Mouse (Mus musculus) lung, embryonic 14.5 days (tissue): ENCODE measurements around the gene 1700025G04Rik. TPM values are rescaled to one million over a fixed set of nuclear protein-coding genes. Genes with fewer than 3 reads are reported as not detected.
A peak's percentile ranks its signal among the peaks of the same experiment; 100 is the strongest.

Source experiments
- ATAC-seq: fragments of 200-750 bp; cut with Nextera tagmentation; 2 replicates; pipeline ENCODE4 v1.8.0; 2017; ENCODE audit warnings: mild to moderate bottlenecking, moderate TSS enrichment, moderate library complexity; ENCODE audit not compliant: insufficient read depth
- DNase-seq: peaks from one replicate; pipeline ENCODE4 v3.0.0-alpha.2; 2015
- H3K27ac ChIP-seq: fragments of 300-500 bp; sonication (generic); 2 replicates; pipeline ENCODE4 v1.5.1; 2014; ENCODE audit warnings: low read depth, mild to moderate bottlenecking, moderate library complexity
- H3K27me3 ChIP-seq: fragments of 300-500 bp; sonication (generic); 2 replicates; pipeline ENCODE4 v1.6.1; 2014; ENCODE audit warnings: low read length, control low read depth; ENCODE audit not compliant: insufficient read depth
- H3K36me3 ChIP-seq: fragments of 300-500 bp; sonication (generic); 2 replicates; pipeline ENCODE4 v1.6.1; 2014; ENCODE audit warnings: control low read depth; ENCODE audit not compliant: insufficient read depth
- H3K4me1 ChIP-seq: fragments of 300-500 bp; sonication (generic); 2 replicates; pipeline ENCODE4 v1.6.1; 2014; ENCODE audit warnings: antibody characterized with exemption, control low read depth; ENCODE audit not compliant: insufficient read depth
- H3K4me2 ChIP-seq: fragments of 300-500 bp; sonication (generic); 2 replicates; pipeline ENCODE4 v1.6.1; 2014; ENCODE audit warnings: mild to moderate bottlenecking
- H3K4me3 ChIP-seq: fragments of 300-500 bp; sonication (generic); 2 replicates; pipeline ENCODE4 v1.5.1; 2014; ENCODE audit warnings: low read depth, low read length
- H3K9ac ChIP-seq: fragments of 300-500 bp; sonication (generic); 2 replicates; pipeline ENCODE4 v1.6.1; 2014
- H3K9me3 ChIP-seq: fragments of 300-500 bp; sonication (generic); 2 replicates; pipeline ENCODE4 v1.6.1; 2016; ENCODE audit warnings: low read depth, low read length, control low read depth
- CTCF ChIP-seq: IDR thresholded peaks from 2 replicates; pipeline ENCODE4 v1.5.1; 2016; ENCODE audit warnings: antibody characterized with exemption, low read depth
- WGBS: fragments of 180-500 bp; shearing (Covaris S2); extraction: QIAGEN DNeasy Blood & Tissue Kit; methylation state at CpG from one replicate; pipeline ENCODE4 v1.1.7; 2014; 5-methylcytosine and 5-hydroxymethylcytosine counted together
- polyA plus RNA-seq: library from polyadenylated mRNA; unstranded; fragments of >200 nt; fragmentation: Nextera tagmentation; extraction: Ambion mirVana; gene quantifications from 2 replicates; pipeline ENCODE4 v1.2.1, GENCODE M21; 2014

Gene 1700025G04Rik
- polyA plus RNA-seq, 1 experiment from 2014 or later = 27.4 TPM

DNA sequence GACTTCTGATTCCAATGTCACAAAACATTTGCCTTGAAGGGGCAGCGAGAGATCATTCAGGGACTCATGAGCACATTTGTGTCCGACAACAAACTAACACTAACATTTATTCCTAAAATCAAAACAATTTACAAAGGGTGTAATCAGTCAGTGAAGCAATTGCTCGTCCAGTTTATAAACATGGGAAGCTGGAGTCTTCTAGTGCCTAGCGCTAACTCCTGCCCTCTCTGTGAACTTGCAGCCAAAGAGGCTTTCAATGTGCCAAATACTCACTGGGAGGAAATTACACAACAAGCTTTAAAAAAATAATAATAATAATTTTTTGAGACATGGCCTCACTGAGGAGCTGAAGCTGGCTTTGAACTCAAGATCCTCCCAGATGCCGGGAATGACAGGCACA, 57.8 kb downstream of the 1700025G04Rik start:
- WGBS = 36% methylated on average over 5 of the region's 5 CpGs
- DNase-seq (peak; percentile 80), ATAC-seq (peak; percentile 79; the same call in 1 of the 2 replicates)
- no peak for TF ChIP-seq CTCF
- H3K36me3 ChIP-seq = no peaks in the 10 kb centered on the region
- no peaks in the 10 kb centered on the region for H3K27me3 ChIP-seq
- no peak overlapping the region for H3K9ac ChIP-seq
- H3K4me1 ChIP-seq = peaks cover 3% of the 10 kb centered on the region
- H3K9me3 ChIP-seq = no peaks in the 10 kb centered on the region
- H3K4me3 ChIP-seq = no peak overlapping the region
- H3K27ac ChIP-seq = no peak overlapping the region
- H3K4me2 ChIP-seq = no peak overlapping the region

DNA sequence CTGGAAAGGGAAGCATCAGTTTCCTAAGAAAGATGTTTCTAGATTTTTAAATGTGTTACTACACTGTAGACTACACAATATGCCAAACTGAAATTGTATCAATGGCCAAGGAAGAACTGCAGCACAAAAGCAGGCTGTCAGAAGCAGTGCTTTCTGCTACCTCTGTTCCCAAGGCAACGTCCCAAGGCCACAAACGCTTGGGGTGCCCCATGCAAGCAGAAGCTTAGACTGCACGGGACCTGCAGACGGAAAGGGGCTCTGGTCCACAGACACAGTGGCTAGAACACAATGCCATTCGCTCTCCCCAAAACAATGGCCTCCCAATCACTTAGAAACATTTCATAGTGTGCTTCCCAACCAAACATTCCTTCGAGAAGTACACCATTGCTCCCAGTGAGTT, 59.4 kb downstream of the 1700025G04Rik start:
- no peak overlapping the region for H3K27ac ChIP-seq
- no peaks in the 10 kb centered on the region for H3K27me3 ChIP-seq
- 77% methylated on average over 6 of the region's 6 CpGs for WGBS
- no peaks in the 10 kb centered on the region for H3K9me3 ChIP-seq
- H3K4me1 ChIP-seq = no peaks in the 10 kb centered on the region; the same call in 1 of the 2 replicates
- H3K4me3 ChIP-seq = no peak overlapping the region
- ATAC-seq (no peak), DNase-seq (no peak)
- H3K36me3 ChIP-seq = no peaks in the 10 kb centered on the region
- no peak overlapping the region for H3K4me2 ChIP-seq
- no peak overlapping the region for H3K9ac ChIP-seq
- TF ChIP-seq CTCF = no peak

DNA sequence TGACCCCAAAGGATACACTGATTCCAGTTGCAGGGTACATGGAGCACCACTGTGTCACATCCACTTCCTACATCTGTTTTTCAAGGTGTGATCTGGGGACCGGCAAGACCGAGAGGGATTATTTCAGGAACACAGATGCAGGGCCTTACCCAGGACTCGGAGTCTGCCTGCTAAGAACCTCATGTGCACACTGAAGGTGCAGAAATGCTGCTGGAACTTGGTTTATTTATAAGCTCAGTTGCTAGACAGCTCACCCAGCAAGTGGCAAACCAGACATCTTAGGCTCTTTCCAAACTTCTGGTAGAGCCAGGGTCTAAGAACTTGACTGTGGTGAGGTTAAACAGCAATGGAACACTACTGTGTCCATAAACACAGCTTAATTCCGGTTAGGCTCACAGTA, 61.2 kb downstream of the 1700025G04Rik start:
- 88% methylated on average over 4 of the region's 4 CpGs for WGBS
- Histone ChIP-seq H3K9ac (no peak overlapping the region), H3K4me3 (no peak overlapping the region), H3K27ac (no peak overlapping the region), H3K4me1 (no peaks in the 10 kb centered on the region; the same call in 1 of the 2 replicates), H3K4me2 (no peak overlapping the region), H3K27me3 (no peaks in the 10 kb centered on the region), H3K36me3 (no peaks in the 10 kb centered on the region), H3K9me3 (no peaks in the 10 kb centered on the region)
- DNase-seq (no peak), ATAC-seq (no peak)
- TF ChIP-seq CTCF = no peak

DNA sequence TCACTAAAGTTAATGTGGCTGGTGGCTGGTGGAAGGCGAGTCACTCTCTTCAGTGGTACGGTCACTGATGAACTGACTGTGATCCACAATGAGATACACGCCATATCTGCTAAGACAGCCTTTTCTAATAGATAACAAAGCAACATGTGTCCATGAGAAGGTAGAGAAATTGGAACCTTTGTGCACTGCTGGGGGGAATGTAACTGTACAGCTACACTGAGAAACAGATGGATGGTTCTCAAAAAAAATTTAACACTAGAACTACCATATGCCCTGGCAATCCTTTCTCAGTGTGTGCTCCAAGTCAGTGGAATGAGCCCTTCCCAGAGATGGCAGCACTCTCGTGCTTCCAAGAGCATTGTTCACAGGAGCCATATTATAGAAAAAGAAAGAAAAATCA, 63.2 kb downstream of the 1700025G04Rik start:
- H3K9me3 ChIP-seq = no peaks in the 10 kb centered on the region

DNA sequence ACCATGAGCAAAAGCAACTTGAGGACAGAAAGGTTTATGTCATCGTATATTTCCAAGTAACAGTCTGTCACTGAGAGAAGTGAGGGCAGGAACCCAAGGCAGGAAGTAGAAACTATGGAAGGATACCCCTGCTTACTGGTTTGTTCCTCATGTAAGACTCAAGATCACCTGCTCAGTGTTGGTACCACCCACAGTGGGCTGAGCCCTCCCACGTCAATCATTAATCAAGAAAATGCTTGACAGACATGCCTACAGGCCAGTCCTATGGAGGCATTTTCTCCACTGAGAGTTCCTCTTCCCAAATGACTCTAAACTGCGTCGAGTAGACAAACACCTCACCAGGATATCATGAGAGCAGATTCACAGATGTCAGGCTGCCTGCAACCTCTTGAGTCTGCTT, 64.6 kb downstream of the 1700025G04Rik start:
- ATAC-seq (no peak), DNase-seq (no peak)
- no peak for TF ChIP-seq CTCF
- Histone ChIP-seq H3K27ac (no peak overlapping the region), H3K4me1 (no peaks in the 10 kb centered on the region; the same call in 1 of the 2 replicates), H3K27me3 (no peaks in the 10 kb centered on the region), H3K9ac (no peak overlapping the region), H3K4me2 (no peak overlapping the region), H3K36me3 (no peaks in the 10 kb centered on the region), H3K9me3 (no peaks in the 10 kb centered on the region), H3K4me3 (no peak overlapping the region)
- WGBS = 87% methylated on average over 4 of the region's 4 CpGs

More for the DNA sequence above, 63.2 kb downstream of the 1700025G04Rik start:
- Histone ChIP-seq H3K4me1 (no peaks in the 10 kb centered on the region; the same call in 1 of the 2 replicates), H3K27ac (no peak overlapping the region), H3K4me3 (no peak overlapping the region), H3K9ac (no peak overlapping the region), H3K4me2 (no peak overlapping the region), H3K27me3 (no peaks in the 10 kb centered on the region), H3K36me3 (no peaks in the 10 kb centered on the region)
- no peak for DNase-seq
- no peak for ATAC-seq
- no peak for TF ChIP-seq CTCF
- 86% methylated on average over 4 of the region's 4 CpGs for WGBS

DNA sequence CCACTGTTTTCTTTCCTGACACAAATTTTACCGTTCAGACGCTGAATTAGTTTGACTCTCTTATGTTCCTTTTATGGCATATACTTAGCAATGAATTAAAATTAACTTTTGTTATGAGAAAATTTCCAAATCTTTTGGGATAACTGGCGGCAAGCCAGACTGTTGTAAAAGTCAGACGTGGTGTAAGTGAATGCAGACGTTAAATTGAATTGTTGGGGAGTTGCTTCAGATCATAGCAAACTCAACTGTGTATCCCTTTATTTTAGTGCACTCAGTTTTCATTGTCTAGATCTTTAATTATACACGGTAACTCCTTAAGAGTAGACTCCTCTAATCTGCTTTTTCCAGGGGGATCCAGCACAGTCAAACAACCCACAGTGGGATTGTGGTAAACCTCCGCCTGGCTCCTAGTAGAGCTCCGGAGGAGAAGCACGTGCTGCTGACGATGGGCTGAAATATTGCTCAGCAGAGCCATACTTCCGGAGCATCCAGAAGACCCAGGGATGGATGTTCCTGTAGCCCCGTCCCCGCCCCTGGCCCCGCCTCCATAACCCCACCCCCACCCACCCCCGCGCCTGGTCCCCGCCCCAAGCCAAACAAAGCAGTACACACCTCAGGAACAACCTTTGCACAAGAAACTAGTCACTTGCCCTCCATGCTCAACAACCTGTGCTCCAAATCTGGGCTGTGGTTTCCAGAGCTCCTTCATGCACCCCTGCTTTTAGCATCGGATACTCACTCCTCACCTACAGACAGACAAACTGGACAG, 65.7 kb downstream of the 1700025G04Rik start:
- no peak overlapping the region for H3K4me2 ChIP-seq
- TF ChIP-seq CTCF = no peak
- H3K4me3 ChIP-seq = no peak overlapping the region
- H3K27me3 ChIP-seq = no peaks in the 10 kb centered on the region
- no peaks in the 10 kb centered on the region for H3K36me3 ChIP-seq
- no peak overlapping the region for H3K9ac ChIP-seq
- WGBS = 52% methylated on average over 18 of the region's 18 CpGs
- DNase-seq (peak; percentile 57), ATAC-seq (no peak)
- H3K9me3 ChIP-seq = no peaks in the 10 kb centered on the region
- no peak overlapping the region for H3K27ac ChIP-seq
- H3K4me1 ChIP-seq = no peaks in the 10 kb centered on the region; the same call in 1 of the 2 replicates

DNA sequence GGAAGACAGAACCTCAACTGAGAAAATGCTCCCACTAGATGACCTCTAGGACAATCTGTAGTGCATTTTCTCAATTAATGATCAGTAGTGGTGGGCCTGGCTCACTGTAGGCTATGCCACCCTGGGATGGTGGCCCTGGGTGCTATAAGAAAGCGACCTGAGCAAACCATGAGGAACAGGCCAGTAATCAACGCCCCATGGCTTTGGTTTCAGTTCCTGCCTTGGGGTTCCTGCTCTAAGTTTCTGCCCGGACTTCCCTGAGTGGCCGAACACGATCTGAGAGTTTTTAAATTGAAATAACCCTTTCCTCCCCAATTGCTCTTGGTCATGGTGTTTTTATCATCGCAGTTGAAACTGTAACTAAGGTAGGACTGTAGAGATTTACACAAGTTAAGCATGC, 69.1 kb downstream of the 1700025G04Rik start:
- no peak for TF ChIP-seq CTCF
- Histone ChIP-seq H3K36me3 (no peaks in the 10 kb centered on the region), H3K9ac (no peak overlapping the region), H3K4me2 (no peak overlapping the region), H3K27me3 (no peaks in the 10 kb centered on the region), H3K4me1 (peaks cover under 1% of the 10 kb centered on the region; the same call in 1 of the 2 replicates), H3K27ac (no peak overlapping the region), H3K4me3 (no peak overlapping the region), H3K9me3 (no peaks in the 10 kb centered on the region)
- WGBS = 84% methylated on average over 6 of the region's 6 CpGs
- DNase-seq (no peak), ATAC-seq (no peak)
